23 mouse cellular contexts compared by ENCODE assay signal in the genomic region with DNA sequence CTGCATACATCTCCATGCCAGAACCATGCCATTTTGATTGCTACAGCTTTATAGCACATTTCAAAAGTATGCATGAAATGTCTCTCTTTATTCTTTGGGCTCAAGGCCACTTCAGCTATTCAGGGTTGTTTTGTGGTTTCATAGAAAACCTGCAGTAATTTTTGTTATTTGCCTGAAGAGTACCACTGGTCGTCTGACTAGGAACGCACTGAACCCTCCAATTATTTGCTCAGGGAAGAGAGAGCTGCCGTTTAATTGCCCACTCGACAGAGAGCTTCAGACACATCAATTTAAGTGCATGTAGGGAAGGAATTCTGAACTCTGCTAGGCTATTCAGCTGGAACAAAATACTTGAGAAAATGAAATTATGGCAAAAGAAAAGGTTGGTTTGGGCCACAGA. TPM values are rescaled to one million over a fixed set of nuclear protein-coding genes. Genes with fewer than 3 reads are reported as not detected.
"Had no signal": no experiment of that assay in that cellular context is flagged by ENCODE, and none has a peak within 500 bp of the region (broad histone marks: within the 10 kb centered on the region; RNA-seq: fewer than 3 reads in every experiment).

No protein-coding gene starts in this region.

- H3K27me3 ChIP-seq: heart, embryonic 13.5 days; heart, embryonic 15.5 days; hindbrain, embryonic 13.5 days; hindbrain, embryonic 15.5 days; kidney, embryonic 15.5 days; limb, embryonic 15.5 days; liver, embryonic 12.5 days had no signal

- H3K4me2 ChIP-seq: heart, embryonic 11.5 days; heart, embryonic 15.5 days; hindbrain, embryonic 13.5 days; hindbrain, embryonic 15.5 days; kidney, embryonic 15.5 days; limb, embryonic 13.5 days; limb, embryonic 15.5 days; liver, embryonic 12.5 days had no signal

- DNase-seq: gastrocnemius, postnatal 14 days; gastrocnemius, postnatal 36 days; heart, adult 2 months; heart, postnatal 14 days; heart, postnatal 36 days; kidney, adult 11 months; kidney, adult 2 months; kidney, adult 9 months; kidney, postnatal 14 days; layer of hippocampus, adult 9-11 months; layer of hippocampus, postnatal 36 days; left cerebral cortex, postnatal 4 days had no signal

- ATAC-seq: hindbrain, postnatal 0 days; liver, embryonic 12.5 days had no signal

- H3K4me1 ChIP-seq: heart, embryonic 15.5 days; hindbrain, embryonic 13.5 days; kidney, embryonic 15.5 days; limb, embryonic 13.5 days; liver, embryonic 12.5 days had no signal

- H3K4me3 ChIP-seq: heart, adult 2 months; heart, embryonic 13.5 days; heart, embryonic 15.5 days; hindbrain, embryonic 13.5 days; hindbrain, embryonic 15.5 days; kidney, embryonic 15.5 days; limb, embryonic 13.5 days; limb, embryonic 15.5 days; liver, embryonic 12.5 days had no signal

- H3K9me3 ChIP-seq: heart, embryonic 13.5 days; heart, embryonic 15.5 days; hindbrain, embryonic 13.5 days; hindbrain, embryonic 15.5 days; kidney, embryonic 15.5 days; limb, embryonic 13.5 days; limb, embryonic 15.5 days; liver, embryonic 12.5 days had no signal

- H3K9ac ChIP-seq: heart, embryonic 13.5 days; heart, embryonic 15.5 days; hindbrain, embryonic 13.5 days; hindbrain, embryonic 15.5 days; kidney, embryonic 15.5 days; limb, embryonic 13.5 days; limb, embryonic 15.5 days; liver, embryonic 12.5 days had no signal

- H3K27ac ChIP-seq: heart, adult 2 months; heart, embryonic 13.5 days; heart, embryonic 15.5 days; hindbrain, embryonic 13.5 days; hindbrain, embryonic 15.5 days; hindbrain, postnatal 0 days; kidney, embryonic 15.5 days; kidney, postnatal 0 days; limb, embryonic 13.5 days; limb, embryonic 15.5 days; liver, embryonic 12.5 days had no signal

- H3K36me3 ChIP-seq: heart, embryonic 13.5 days; heart, embryonic 15.5 days; hindbrain, embryonic 13.5 days; hindbrain, embryonic 15.5 days; kidney, embryonic 15.5 days; limb, embryonic 13.5 days; limb, embryonic 15.5 days; liver, embryonic 12.5 days had no signal

RNA-seq across cellular contexts. Expression of a gene that starts 11.2 kb away (rescaled TPM):
- polyA plus RNA-seq: heart, adult 2 months had no signal
